Mouse (Mus musculus) olfactory bulb, adult 2 months (tissue): Measurements from ENCODE around the gene Ttll6.

Experiments used
- CTCF ChIP-seq: fragments of 200-500 bp; IDR thresholded peaks from 2 replicates; pipeline ENCODE4 v1.5.1; 2012; ENCODE audit warnings: low read depth, mild to moderate bottlenecking, low read length, moderate library complexity; ENCODE audit not compliant: insufficient read depth
- POLR2A ChIP-seq: fragments of 200-500 bp; IDR thresholded peaks from 2 replicates; pipeline ENCODE4 v1.6.1; 2012; ENCODE audit warnings: mild to moderate bottlenecking, low read depth, low read length, moderate library complexity; ENCODE audit not compliant: insufficient read depth

DNA sequence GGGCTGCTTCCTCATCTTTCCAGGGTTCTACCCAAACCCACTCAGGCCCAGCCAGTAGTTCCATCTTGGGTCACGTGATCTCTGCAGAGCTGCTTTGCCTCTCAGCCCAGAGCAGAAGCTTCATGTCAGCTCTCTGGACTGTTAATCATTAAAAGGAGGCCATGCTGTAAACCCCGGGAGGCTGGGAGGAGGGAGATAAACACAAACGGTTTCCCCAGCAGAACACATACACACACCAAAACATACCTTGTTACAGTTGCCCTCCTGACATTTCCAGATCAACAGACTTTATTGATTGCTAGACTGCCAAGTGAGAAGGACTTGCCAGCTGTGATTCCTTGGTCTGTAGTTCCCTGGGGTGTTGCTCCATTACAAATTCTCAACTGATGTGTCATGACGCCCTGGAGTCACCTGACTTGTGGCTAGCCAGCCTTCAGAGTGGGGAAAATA lies 7.2 kb downstream of the Ttll6 start:
- TF ChIP-seq CTCF (no peak), POLR2A (no peak)
